Mouse (Mus musculus) E14TG2a.4 (cell line): ENCODE measurements at regions not wholly inside any gene's neighbourhood (a gene's known extent, or its start where the extent isn't known, plus 50 kb on each side); places are given as distances from the start of the nearest gene placed in this dataset.

Experiments
- CTCF ChIP-seq: conservative IDR thresholded peaks from 2 replicates; pipeline ENCODE4 v1.5.1; 2014; ENCODE audit warnings: low read length
- NANOG ChIP-seq: IDR thresholded peaks from 2 replicates; pipeline ENCODE4 v1.6.1; 2014; ENCODE audit warnings: borderline replicate concordance, low read length, mixed read lengths
- POU5F1 ChIP-seq: IDR thresholded peaks from 2 replicates; pipeline ENCODE4 v1.6.1; 2014; ENCODE audit warnings: low read length, borderline replicate concordance

- TF ChIP-seq CTCF (no peak), NANOG (no peak), POU5F1 (no peak)
These were observed 75.6 kb upstream of the Tmem189 start for GRCm38 (mm10) chr2:167765072-167765800.
